Mouse (Mus musculus): Measurements from ENCODE around the gene Ccr1l1.

Ccr1l1 gene

GRCm38 (mm10) chr9:123957911-123958413 is 20.2 kb downstream of the Ccr1l1 start:
- DNase-seq, result no peak

DNA sequence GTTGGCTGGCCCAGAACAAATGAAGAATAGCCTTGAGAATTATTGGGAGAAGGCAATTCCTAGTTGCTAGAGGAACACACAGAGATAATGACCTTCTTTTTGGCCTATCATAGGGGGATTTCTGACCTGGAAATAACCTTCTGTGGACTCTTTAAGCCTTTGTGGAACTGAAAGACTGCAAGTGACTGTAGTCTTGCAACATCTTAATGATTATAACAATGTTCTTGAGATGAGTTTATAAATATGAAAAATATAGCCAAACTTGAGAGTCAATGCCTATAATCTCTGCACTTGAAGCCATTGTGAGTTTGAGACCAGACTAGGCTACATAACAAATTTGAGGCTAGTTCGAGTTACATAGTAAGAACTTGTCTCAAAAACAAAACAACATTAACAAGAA is 21.3 kb downstream of the Ccr1l1 start:
- DNase-seq, result no peak

GRCm38 (mm10) chr9:123953551-123953950 is 24.7 kb downstream of the Ccr1l1 start:
- no peak for DNase-seq

GRCm38 (mm10) chr9:123951176-123951575 is 27.0 kb downstream of the Ccr1l1 start:
- DNase-seq, result no peak

DNA sequence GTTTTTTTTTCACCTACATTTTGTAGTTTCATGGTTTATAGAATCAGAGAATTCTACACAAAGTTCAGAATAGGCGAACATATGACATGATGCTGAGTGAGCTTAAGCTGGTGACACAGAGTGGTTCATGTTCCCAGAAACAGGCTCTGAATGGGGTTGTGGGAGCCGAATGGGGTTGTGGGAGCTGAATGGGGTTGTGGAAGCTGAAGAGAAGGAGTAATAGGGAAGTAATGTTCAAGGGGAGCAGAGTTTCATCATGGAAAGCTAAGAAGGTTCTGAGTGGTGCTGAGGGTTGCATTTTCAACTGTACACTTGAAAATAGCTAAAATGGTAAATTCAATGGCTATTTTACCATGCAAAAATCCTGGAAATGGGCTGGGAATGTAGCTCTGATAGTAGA is 28.8 kb downstream of the Ccr1l1 start:
- DNase-seq, result no peak

- no peak for DNase-seq
These were observed 30.4 kb downstream of the Ccr1l1 start for GRCm38 (mm10) chr9:123947815-123948214.

GRCm38 (mm10) chr9:123942025-123942424 is 36.2 kb downstream of the Ccr1l1 start:
- DNase-seq, result no peak

DNA sequence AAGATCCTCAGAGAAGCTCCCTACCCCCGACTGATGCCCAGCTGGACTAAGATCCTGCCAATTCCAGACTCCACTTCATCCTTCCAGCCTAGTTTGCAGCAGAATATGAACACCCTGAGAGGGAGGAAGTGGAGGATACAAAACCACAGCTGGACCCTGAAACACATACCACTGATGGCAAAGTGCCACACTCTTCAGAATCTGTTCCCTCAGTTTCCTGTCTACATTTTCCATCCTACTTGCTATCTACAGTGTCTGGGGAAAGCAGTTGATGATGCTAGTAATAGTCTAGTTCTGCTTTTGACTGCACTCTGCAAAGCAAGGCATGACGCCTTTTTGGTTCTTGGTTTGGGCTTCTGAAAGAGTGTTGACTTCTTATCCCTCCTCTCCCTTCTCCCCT is 36.9 kb downstream of the Ccr1l1 start:
- no peak for DNase-seq

GRCm38 (mm10) chr9:123940628-123941027 is 37.6 kb downstream of the Ccr1l1 start:
- DNase-seq, result no peak

DNA sequence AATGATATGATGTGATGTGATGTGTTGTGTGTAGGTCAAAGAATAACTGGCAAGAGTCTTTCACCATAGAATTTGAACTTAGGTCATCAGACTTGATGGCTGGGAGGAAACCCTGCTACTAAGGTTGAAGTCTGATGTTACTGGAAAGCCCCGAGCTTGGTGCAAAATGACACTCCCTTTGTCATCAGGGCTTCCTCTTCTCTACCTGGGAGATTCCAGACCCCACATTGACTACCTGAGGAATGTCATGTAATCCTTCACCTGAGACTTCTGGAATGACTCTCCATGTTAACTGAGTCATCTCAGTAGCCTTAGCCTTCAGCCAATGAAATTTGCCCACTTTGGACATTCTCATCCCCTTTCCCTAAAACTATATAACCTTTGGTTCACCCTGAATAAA is 38.0 kb downstream of the Ccr1l1 start:
- no peak for DNase-seq

DNA sequence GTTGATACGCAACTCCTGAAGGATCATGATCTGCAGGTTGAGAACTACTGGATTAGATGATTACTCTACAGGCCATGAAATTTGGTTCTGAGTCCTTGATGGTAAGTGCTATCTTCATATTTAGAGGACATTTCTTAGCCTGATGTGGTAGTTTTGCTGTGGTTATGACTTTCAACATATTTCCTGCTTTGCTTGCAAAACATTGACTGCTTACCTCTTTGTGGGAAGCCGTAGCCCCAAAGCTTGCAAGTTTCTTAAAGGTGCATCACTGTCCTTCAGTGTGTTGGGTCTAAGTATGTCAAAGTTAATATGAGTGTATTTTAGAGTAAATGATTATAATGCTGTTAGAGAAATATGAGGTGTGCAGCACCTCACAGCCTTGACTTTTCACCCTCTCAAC is 40.2 kb downstream of the Ccr1l1 start:
- DNase-seq, result no peak

DNA sequence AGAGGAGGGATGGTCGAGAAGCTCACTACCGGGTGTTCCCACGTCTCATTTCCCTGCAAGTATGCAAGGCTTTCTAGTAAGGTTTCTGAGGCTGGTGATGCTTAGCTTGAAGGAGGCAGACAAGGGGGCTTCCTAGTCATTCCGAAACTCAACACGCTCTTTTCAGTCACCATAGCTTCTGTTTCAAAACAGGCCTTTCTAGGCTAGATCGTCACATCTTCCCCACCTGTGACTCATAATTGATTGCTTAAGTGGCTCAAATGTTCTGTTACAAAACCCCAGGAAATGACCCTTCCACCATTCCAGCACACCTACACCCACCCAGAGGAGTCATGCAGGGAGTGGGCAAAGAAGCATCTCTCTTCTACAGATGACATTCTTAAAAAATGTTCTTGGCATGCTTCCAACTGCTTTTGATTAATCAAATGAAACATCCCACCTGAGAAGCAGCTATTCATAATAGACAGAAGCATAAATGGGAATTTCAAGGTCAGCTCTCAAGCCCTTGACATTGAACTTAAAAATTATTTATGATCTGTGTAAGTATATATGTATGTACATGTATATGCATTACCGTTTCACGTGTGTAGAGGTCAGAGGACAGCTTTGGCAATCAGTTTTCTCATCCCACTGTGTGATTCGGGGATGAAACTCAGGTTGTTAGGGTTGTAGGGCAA is 41.5 kb downstream of the Ccr1l1 start:
- DNase-seq, result no peak

- no peak for DNase-seq
These were observed 42.4 kb downstream of the Ccr1l1 start for GRCm38 (mm10) chr9:123935776-123936175.

DNA sequence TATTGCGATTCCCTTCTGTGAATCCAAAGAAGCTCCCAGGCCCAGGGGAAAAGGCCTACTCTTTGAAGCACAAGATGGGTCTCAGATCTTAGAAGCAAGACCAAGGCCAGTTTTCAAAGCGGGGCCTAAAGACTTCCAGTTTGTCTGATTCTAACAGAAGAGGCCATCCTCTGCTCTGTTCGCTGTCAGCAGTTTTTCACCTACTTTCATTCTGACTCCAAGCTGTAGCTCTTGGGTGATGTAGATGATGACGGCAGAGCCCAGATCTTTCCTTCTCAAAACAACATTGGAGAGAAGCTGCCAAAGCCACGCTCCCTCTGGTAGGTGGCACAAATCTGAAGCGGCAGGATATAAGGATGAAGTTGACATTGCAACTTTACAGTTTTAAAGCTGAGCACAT is 42.9 kb downstream of the Ccr1l1 start:
- no peak for DNase-seq

DNA sequence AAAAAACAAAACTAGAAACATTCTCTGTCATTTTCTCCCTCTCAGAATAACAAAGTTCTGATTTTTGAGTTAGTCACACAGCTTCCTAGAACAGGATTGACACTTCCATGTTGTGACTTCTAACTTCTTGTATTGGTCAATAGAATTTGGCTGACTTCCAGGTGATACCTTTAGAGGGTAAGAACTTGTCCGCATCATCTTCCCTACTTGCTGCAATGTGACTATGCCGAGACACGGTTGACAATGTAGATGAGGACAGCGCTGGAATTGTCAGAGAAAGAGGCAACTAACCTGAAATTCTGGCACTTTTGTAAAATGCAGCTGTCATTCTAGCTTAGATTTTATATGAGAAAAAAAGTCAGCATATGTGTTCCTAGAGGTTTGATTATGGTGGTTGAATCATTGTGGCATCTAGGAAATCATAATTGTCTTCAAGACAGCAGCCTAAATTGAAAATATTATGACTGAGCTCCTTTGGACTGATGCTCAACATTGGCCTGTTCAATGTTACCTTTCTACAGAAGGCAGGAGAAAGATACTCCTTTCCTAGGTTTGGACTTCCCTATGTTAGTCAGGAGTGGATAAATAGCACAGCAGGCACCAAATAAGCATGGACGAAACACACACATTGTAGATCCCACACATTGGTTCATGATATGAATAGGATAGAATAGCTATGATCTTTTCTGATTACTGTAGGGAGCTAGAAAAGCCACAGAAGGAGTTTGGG is 44.3 kb downstream of the Ccr1l1 start:
- no peak for DNase-seq

DNA sequence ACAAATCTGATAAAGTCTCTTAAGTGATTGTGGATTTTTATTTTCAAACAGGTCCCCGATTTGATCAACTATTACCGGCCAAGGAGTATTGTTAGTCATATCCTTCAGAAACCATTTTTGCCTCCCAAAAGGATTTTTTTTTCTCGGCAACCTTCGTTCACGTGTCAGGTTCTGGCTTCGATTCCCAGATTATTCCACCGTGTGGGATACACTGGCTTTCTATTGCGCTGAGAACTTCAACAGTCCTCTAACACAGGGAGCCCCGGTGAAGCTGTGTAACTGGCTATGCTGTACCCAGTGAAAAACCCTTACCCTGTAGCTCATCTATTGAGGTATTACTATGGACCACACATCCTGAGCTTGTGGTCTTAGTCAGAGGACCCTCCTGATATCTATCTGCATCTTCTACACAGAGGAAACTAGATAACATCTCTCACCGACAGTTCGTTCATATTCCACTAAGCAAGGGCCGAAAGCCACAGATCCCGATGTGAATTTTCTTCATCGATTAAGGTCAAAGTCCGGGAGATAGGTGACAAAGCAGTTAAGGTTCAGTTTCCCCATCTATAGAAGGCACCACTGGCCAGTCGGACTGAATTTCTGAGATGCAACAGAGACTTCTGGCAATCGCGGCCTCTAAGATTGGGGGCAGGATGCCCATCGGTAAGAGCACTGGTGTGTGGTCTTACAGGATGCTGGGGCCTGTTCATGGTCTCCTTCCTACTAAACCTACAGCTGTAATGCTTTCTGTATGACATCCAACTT is 45.1 kb downstream of the Ccr1l1 start:
- no peak for DNase-seq

DNA sequence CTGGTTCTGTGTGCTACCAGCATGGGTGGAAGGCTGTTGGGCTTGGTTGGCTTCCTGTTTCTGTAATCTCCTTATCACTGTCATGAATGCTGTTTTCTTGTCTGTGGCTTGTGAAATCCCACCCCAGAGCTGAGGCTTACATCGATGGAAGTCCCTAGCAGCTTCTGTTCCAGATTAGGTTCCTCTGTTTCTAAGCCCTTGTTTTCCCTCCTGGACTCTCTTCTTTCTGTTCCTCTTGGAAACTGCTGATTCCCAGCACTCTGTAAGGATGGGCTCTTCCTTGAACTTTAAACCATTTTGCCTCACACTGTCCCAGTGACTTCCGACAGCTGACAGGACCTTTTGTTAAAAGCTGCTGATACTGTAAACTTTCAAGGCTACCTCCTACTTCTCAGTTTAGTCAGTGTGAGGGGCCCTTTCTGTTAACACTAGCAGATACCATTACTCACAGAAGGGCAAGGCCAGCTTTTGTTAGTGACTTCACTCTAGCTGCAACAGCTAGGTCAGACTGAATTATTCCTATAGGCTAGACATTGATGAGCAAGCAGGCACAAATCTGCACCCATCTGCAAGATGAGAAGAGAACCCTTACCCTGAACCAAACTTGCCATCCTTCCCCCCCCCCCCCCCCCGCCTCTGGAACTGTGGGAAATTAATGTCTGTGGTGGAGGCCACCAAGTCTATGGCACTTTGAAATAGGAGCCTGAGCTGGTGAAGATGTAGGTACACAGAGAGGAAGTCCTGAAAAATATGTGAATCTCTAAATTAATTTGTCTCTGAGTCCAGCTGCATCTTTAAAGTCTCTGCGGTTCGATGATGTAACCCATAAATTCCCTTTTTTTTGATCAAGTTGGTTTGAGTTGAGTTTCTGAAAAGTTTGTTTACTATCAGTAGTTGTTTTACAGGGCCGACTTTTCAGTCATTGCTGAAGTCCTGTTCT is 46.2 kb downstream of the Ccr1l1 start:
- DNase-seq, result peak; percentile 34

DNA sequence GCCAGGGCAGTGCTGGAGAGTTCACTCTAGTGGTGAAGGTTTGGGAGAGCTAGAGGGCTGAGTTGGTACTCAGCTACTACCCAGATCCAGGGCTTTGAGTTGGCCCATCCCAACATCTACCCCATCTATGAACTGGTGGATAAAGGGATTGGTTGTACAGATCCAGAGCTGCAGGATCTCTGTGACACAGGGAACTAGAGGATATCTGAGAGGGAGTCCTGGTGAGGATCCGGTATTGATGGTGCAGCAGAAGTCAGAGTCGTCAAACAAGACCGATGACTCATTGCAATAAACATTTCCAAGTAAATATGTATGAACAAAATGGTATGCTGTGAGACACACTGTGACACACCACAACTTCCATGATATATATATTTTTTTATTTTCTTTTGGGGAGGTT is 47.3 kb downstream of the Ccr1l1 start:
- no peak for DNase-seq

GRCm38 (mm10) chr9:123930476-123930875 is 47.7 kb downstream of the Ccr1l1 start:
- DNase-seq, result no peak

DNA sequence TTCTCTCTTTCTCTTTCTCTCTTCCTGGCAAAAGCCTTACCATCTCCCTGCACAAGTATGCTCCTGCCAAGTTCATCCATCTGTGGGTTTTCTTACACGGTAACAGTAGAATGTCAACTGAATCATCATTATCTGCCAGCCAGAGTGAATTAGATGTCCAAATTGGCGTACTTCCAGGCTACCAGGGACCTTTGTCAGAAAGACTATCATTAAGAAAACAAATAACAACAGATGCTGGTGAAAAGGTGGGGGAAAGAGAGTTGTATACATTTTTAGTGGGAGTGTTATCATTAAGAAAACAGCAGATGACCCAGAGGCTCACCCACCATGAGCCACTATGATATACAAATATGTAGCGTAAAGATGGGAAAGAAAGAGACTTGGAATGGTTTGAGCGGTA is 48.3 kb downstream of the Ccr1l1 start:
- no peak for DNase-seq

DNA sequence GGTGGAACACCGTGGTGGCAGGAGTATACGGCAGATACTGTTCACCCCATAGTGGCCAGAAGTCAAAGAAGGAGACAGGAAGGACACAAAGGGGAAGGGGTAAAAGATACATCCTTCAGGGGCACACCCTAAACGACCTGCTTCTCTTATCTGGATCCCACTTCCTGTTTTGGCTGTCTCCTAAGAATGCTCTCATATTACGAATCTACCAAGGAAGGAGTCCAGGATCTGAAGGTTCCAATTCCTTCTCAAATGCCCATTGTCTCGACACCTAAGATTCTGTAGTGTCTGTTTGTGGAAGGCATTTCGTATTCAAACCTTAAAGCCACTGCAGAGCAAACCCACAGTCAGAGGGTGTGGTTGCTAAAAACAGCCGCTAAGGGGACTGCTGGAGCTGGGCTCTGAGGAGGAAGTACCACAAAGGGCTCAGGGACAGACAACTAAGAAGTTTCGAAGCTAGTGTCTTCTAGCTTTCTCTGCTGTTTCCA is 49.4 kb downstream of the Ccr1l1 start:
- DNase-seq, result peak; percentile 80

GRCm38 (mm10) chr9:123928118-123928758 is 50.0 kb downstream of the Ccr1l1 start:
- DNase-seq, result peak; percentile 65

Data from thymus, postnatal 25 days (tissue).